Mouse (Mus musculus) macrophage (primary cell): ENCODE measurements around the gene Ltbp4. TPM values are rescaled to one million over a fixed set of nuclear protein-coding genes. Genes with fewer than 3 reads are reported as not detected.

Experiments
- H3K27ac ChIP-seq: fragments of 350-480 bp; formaldehyde crosslinking; 2 replicates; pipeline ENCODE4 v1.9.0; 2021
- H3K36me3 ChIP-seq: fragments of 350-480 bp; formaldehyde crosslinking; 2 replicates; pipeline ENCODE4 v1.9.0; 2021; ENCODE audit errors: inconsistent target
- H3K4me3 ChIP-seq: fragments of 350-480 bp; formaldehyde crosslinking; 2 replicates; pipeline ENCODE4 v1.9.0; 2021; ENCODE audit errors: inconsistent target
- H3K79me2 ChIP-seq: fragments of 350-480 bp; formaldehyde crosslinking; 2 replicates; pipeline ENCODE4 v1.9.0; 2021; ENCODE audit errors: inconsistent target
- WGBS: methylation state at CpG from one replicate; pipeline ENCODE4 v1.1.7; 2026; ENCODE audit warnings: inconsistent platforms; ENCODE audit not compliant: missing documents; 5-methylcytosine and 5-hydroxymethylcytosine counted together
- polyA plus RNA-seq: library from polyadenylated mRNA; stranded (reverse); fragments of 250-400 nt; gene quantifications from 3 replicates; pipeline ENCODE4 v1.2.4, GENCODE M21; 2018; ENCODE audit warnings: inconsistent platforms

Gene Ltbp4
- polyA plus RNA-seq, 1 experiment from 2014 or later, result not detected

DNA sequence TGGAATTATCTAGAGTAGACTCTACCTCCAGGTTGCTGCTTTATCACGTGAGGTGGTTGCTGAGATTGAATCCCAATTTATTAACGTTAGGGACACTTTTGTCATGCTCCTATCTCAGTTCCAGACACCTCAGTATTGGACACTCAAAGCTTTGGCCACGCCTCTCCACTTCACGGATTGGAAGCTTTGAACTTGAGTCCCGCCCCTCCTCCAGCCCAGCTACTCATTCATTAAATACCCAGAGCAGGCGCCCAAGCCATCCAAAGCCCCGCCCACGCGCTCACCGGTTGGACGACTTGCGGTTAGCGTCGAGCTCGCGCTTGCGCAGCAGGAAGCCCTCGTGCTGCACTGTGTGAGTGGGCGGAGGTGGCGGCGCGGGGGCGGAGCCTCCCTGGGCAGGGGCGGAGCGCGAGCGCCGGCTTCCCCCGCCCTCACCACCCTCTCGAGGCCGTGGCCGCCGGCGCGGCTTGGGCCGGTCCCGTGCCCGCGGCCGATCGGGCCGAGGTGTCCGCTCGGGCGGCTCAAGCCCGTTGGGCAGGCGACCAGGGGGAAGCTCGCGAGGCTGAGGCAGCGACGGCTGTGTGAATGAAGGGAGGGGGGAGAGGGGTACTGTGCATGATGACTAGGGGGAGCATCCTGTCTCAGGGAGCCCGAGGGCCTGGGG, 23.9 kb upstream of the Ltbp4 start:
- Histone ChIP-seq H3K36me3 (no peaks in the 10 kb centered on the region), H3K79me2 (no peaks in the 10 kb centered on the region), H3K27ac (no peak overlapping the region), H3K4me3 (no peak overlapping the region)
- WGBS, result 1% methylated on average over 39 of the region's 52 CpGs

DNA sequence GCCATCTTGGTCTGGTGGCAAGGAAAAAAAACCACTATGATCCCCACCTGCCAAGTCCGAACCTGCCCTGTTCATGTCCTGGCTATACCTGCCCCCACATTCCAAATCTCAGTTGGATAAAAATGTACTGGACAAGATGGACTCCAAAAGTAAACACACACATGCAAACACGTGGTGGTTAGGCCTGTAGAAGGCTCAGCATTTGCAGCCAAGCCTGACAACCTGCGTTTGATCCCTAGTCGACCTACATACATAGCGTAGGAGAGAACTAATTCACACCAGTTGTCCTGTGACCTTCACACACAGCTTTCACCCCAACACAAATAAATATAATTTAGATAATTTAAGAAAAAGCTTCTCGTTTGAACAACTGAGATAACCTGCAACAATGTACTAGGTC, 23.3 kb upstream of the Ltbp4 start:
- no peak overlapping the region for H3K27ac ChIP-seq
- no peaks in the 10 kb centered on the region for H3K36me3 ChIP-seq
- H3K4me3 ChIP-seq, result no peak overlapping the region
- H3K79me2 ChIP-seq, result no peaks in the 10 kb centered on the region
- 73% methylated on average over 6 of the region's 6 CpGs for WGBS

DNA sequence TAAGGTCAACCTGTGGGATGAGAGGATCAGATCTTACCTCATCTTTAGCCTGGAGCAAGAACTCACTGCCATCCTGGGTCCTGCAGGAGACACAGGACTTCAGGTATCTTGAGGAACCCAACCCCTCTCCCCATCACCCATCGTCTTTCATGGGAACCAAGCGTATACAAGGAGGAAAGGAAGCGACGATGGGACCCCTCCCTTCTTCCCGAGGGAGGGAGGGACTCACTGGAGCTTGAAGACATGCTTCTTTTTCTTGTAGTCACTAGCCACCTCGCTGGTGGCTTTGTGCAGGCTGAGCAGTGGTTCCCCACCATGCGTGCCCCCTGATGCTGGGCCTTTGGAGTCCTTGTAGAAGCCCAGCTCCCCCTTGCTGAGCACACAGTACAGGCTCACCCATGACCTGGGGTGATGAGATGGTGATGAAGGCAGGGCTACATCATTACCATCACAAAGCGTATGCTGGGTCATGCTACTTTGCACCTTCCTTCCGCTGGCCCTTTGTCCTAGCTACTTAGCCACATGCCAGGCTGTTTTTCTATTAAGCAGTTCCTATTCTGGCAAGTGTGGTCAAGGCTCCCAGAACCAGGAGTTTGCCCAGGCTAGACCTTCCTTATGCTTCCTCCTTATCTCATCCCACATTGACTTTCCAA, 22.3 kb upstream of the Ltbp4 start:
- 93% methylated on average over 6 of the region's 9 CpGs for WGBS
- no peaks in the 10 kb centered on the region for H3K36me3 ChIP-seq
- H3K79me2 ChIP-seq, result peaks cover 8% of the 10 kb centered on the region; the same call in 1 of the 2 replicates
- H3K4me3 ChIP-seq, result no peak overlapping the region
- H3K27ac ChIP-seq, result no peak overlapping the region

DNA sequence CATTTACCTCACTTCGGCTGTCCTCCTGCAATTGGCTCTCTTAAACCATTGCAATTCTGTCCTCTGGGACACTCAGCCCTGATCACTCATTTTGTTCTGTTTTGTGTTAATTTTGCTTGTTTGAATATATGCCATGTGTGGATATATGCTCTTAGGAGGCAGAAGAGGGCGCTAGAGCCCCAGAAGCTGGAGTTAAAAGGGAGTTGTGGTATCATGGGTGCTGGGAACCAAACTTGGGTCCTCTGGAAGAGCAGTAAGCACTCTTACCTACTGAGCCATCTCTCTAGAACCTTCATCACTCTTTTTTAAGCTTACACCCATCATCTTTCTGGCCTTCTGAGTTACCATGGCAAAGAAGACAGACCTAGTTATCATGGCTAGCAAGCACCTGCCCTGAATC, 21.7 kb upstream of the Ltbp4 start:
- Histone ChIP-seq H3K79me2 (peaks cover 10% of the 10 kb centered on the region; the same call in 1 of the 2 replicates), H3K36me3 (no peaks in the 10 kb centered on the region), H3K27ac (no peak overlapping the region), H3K4me3 (no peak overlapping the region)
- 89% methylated on average over 2 of the region's 2 CpGs for WGBS

DNA sequence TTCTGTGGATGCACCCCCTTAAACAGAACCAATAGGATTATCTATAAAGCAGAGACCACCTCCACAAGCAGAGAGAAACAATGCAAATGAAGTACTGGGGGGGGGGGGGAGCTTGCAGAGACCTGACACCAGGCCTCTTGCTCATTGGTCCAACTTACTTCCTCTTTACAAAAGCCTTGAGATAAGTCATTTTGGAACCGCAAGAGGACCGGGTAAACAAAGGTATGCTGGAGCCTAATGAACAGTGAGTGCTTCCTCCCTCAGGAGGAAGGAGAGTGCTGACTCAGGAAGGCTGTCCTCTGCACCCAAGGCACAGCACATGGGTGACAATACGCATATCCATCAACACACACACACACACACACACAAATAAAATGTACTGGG, 20.1 kb upstream of the Ltbp4 start:
- 6% methylated on average over 3 of the region's 3 CpGs for WGBS
- H3K27ac ChIP-seq, result peak overlapping the region; percentile 96
- H3K36me3 ChIP-seq, result peaks cover 6% of the 10 kb centered on the region
- H3K4me3 ChIP-seq, result peak overlapping the region; percentile 83
- H3K79me2 ChIP-seq, result peaks cover 10% of the 10 kb centered on the region; the same call in 1 of the 2 replicates

DNA sequence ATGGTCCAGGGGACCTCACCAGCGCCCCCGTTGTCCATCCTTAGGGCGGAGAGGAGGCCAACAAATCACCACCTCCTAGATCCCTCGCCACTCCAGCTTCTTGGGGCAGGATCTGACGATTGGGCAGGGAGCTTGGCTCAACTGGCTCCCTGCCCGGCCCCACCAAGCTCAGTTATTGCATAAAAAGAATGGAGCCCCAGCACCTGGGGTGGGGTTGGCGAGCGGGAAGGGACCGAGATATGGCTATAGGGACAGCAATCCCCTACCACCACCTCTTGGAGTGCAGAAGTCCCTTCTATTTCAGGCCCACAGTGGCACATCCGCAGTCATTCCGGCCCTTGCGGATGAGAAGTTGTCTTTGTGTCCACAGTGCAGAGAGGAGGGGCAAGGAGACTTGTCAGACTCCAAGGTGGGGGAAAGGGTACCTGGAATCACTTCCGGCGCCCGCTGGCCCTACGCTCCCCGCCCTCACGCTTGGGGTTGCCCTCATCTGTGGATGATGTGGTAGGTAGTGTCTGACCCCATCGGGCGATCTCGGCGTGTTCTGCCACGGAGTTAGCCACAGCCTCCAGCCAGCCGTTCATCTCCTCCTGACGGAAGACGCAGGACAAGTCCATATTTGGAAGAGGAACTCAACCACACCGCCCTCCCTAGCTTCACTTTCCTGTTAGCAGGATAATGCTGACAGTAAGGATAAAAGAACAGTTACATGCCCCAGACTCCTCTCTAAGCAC, 19.5 kb upstream of the Ltbp4 start, which contains the start of gene Gm20479:
Gene Gm20479 (minus strand): TSS at position 559 of the 734 bp plus-strand sequence.
- Histone ChIP-seq H3K36me3 (peaks cover 11% of the 10 kb centered on the region), H3K4me3 (peak within 1 kb of the TSS; percentile 83), H3K27ac (peak within 1 kb of the TSS; percentile 96), H3K79me2 (peaks cover 10% of the 10 kb centered on the region; the same call in 1 of the 2 replicates)
- 2% methylated on average over 27 of the region's 27 CpGs for WGBS

DNA sequence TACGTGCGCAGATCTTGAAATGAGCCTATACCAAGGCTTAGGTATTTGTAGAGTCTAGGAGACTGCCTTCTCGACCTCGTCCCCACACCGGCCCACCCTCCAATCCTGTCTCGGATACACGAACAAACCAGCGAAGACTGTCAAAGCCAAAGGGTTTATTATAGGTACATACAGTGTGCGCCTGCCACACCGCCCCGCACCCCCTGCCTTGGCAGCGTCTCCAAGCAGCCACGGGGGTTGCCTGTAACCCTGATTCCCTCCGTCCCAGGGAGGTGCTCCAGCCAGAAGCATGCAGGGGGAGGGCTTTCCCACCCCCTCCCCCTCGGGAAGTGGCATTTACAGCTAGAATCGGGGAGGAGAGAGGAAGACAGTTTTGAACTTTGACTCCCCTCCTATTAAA, 18.8 kb upstream of the Ltbp4 start:
- Histone ChIP-seq H3K27ac (peak overlapping the region; percentile 96), H3K4me3 (peak overlapping the region; percentile 83), H3K36me3 (peaks cover 15% of the 10 kb centered on the region), H3K79me2 (peaks cover 10% of the 10 kb centered on the region; the same call in 1 of the 2 replicates)
- 4% methylated on average over 16 of the region's 16 CpGs for WGBS

DNA sequence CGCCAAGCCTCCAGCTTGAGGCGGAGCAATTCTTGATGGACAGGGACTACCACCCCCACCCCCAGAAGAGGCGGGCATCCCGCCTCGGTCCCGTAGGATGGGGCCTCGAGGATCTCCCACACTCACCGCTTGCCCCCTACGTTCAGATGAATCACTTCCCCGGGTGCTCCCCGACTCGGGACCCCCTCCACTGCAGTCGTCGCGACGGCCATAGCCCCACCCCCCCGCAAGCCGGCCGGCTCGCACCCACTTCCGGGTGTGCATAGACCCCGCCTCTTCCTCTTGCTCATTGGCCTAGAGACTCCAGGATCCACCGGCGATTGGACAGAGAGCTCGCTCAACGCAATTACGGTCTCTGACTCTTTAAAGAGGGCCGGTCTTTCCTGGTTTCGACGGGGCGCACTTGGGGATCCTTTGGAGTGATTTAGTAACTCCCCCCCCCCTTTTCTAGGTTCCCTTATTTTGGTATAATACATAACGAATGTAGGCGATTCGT, 18.3 kb upstream of the Ltbp4 start, which contains the start of gene Shkbp1:
Gene Shkbp1 (minus strand): TSS at position 275 of the 496 bp plus-strand sequence.
- H3K27ac ChIP-seq, result peak within 1 kb of the TSS; percentile 96
- peaks cover 10% of the 10 kb centered on the region; the same call in 1 of the 2 replicates for H3K79me2 ChIP-seq
- peak within 1 kb of the TSS; percentile 83 for H3K4me3 ChIP-seq
- H3K36me3 ChIP-seq, result peaks cover 16% of the 10 kb centered on the region
- WGBS, result 0% methylated on average over 32 of the region's 34 CpGs

DNA sequence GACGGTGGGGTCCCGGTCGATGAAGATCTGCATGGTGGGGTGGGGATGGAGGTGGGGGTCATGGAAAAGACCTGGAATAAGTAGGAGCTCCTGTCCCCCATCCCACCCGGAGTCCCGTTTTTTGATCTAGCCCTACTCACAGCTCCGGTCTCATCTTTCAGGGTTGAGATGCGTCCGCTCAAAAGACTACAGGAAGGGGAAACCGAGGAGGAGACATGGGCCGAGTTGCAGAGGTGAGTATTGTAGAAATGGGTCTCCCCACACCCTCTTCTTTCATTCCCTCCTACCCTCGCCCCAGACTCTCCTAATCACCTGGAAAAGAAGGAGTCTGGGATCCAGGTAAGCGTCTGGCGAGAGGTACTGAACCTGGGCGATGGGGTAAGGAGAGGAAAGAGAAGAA, 17.8 kb upstream of the Ltbp4 start:
- H3K36me3 ChIP-seq, result peaks cover 21% of the 10 kb centered on the region
- peak overlapping the region; percentile 83 for H3K4me3 ChIP-seq
- peak overlapping the region; percentile 96 for H3K27ac ChIP-seq
- WGBS, result 27% methylated on average over 14 of the region's 14 CpGs
- peaks cover 10% of the 10 kb centered on the region; the same call in 1 of the 2 replicates for H3K79me2 ChIP-seq

DNA sequence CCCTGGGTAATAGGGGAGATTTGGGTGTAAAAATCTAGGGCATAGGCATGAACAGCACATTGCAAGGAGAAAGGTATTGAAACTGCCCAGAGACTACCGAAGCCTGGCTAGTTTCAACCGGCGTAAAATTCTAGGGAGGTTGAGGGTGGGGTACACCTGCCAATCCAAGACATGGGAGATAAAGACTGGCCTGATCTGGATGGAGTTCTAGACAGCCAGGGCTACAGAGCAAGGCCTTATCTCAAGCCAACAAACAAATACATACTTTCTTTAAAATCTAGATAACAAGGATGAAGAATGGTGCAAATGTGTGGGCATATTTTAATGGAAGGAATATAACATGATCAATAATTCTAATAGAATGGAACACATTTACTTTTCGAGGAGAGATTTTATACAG, 17.3 kb upstream of the Ltbp4 start:
- Histone ChIP-seq H3K4me3 (peak overlapping the region; percentile 83), H3K79me2 (peaks cover 10% of the 10 kb centered on the region; the same call in 1 of the 2 replicates), H3K36me3 (peaks cover 24% of the 10 kb centered on the region), H3K27ac (no peak overlapping the region)
- WGBS, result 78% methylated on average over 3 of the region's 4 CpGs

DNA sequence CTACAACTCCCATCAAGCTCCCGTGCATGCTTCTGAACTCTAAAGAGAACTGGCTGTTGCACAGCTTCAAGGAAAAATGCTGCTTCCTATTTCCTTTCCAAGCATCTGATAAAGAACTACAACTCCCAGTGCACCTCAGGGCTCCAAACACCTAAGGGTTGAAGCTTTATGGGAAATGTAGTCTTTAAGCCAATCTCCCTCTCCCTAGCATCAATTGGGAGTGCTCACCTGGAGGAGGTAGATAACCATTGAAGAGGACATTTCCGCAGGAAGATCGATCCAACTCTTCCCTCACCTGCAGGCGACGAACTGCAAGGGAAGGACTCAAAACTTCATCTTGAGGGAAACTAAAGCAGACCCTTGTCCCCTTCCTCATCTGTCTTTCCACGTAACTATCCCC, 16.7 kb upstream of the Ltbp4 start:
- H3K79me2 ChIP-seq, result peaks cover 10% of the 10 kb centered on the region; the same call in 1 of the 2 replicates
- no peak overlapping the region for H3K4me3 ChIP-seq
- H3K27ac ChIP-seq, result no peak overlapping the region
- 81% methylated on average over 6 of the region's 6 CpGs for WGBS
- H3K36me3 ChIP-seq, result peaks cover 24% of the 10 kb centered on the region

DNA sequence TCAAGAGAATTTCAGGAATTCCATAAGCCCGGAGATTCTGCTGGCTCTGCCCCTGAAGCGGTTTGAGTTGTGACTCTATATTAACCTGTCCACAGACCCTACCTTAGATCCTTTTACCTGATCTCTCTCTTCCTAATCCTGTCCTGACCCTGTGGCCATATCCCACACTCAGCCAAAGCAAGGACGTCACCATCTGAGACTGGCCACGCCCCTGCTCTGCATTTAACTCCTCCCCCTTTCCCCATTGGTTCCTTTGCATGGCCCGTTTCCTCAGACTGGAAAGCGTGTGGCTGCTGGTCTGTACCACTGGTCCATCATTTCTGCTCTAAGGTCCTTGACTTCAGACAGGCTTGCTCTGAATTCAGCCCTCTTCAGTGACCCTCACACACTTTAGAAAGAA, 8.0 kb upstream of the Ltbp4 start:
- Histone ChIP-seq H3K36me3 (peaks cover 54% of the 10 kb centered on the region), H3K27ac (no peak overlapping the region), H3K79me2 (no peaks in the 10 kb centered on the region), H3K4me3 (no peak overlapping the region)
- WGBS, result 79% methylated on average over 6 of the region's 6 CpGs

DNA sequence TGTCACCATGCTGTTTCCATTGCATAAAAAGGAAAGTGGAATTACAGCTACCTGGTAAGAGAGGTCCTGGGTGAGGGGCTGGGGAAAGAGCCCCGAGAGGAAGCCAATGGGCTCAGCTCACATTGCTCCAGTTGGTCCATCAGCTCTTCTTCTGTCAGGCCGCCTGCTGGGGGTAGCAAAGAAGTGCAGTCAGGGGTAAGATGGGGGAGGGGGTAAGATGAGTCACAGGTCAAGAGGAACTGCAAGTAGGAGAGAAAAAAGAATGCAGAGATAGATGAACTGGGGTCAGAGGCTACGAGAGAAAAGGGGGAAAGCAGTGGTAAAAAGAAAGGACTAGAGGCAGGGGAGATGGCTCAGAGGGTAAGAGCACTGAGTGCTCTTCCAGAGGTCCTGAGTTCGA, 5.1 kb upstream of the Ltbp4 start:
- H3K79me2 ChIP-seq, result no peaks in the 10 kb centered on the region
- H3K4me3 ChIP-seq, result no peak overlapping the region
- H3K27ac ChIP-seq, result no peak overlapping the region
- WGBS, result 46% methylated on average over 4 of the region's 4 CpGs
- H3K36me3 ChIP-seq, result peaks cover 38% of the 10 kb centered on the region

DNA sequence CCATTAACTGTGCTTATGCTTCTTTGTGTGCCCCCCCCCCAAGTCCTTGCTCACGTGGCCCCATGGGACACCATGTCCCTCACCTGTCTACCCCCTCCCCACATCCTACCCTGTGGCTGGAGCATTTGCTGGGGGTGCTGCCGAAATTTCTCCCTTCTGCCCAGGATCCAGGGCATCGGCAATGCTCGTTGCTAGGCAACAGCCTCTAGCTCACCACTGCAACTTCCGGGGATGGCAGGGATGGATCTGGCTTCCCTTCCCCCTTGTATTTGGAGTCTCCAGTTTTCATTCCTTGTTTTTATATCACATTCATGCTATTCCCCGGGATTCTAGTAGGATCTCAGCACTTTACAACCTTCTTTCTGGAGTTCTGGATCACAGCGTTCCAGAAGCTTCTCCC, 2.0 kb upstream of the Ltbp4 start:
- no peak overlapping the region for H3K4me3 ChIP-seq

More for the DNA sequence above, 2.0 kb upstream of the Ltbp4 start:
- Histone ChIP-seq H3K79me2 (no peaks in the 10 kb centered on the region), H3K36me3 (peaks cover 13% of the 10 kb centered on the region; the same call in 1 of the 2 replicates), H3K27ac (no peak overlapping the region)
- 25% methylated on average over 5 of the region's 7 CpGs for WGBS
